Mouse (Mus musculus) hindbrain, embryonic 10.5 days (tissue): Measurements from ENCODE around the gene Ss18l1. TPM values are rescaled to one million over a fixed set of nuclear protein-coding genes. Genes with fewer than 3 reads are reported as not detected.

Source experiments
- DNase-seq: peaks from one replicate; pipeline ENCODE4 v3.0.0-alpha.2; 2017; ENCODE audit warnings: low spot score
- H3K27ac ChIP-seq: fragments of 300-500 bp; sonication (generic); 2 replicates; pipeline ENCODE4 v1.5.1; 2016; ENCODE audit warnings: mild to moderate bottlenecking, moderate library complexity
- H3K27me3 ChIP-seq: fragments of 300-500 bp; sonication (generic); 2 replicates; pipeline ENCODE4 v1.6.1; 2016; ENCODE audit warnings: mild to moderate bottlenecking; ENCODE audit not compliant: poor library complexity, insufficient read depth, severe bottlenecking
- H3K36me3 ChIP-seq: fragments of 300-500 bp; sonication (generic); 2 replicates; pipeline ENCODE4 v1.6.1; 2016; ENCODE audit warnings: mild to moderate bottlenecking, moderate library complexity
- H3K4me1 ChIP-seq: fragments of 300-500 bp; sonication (generic); replicated peaks from 2 replicates; pipeline ENCODE4 v1.6.1; 2016; ENCODE audit warnings: mild to moderate bottlenecking
- H3K4me3 ChIP-seq: fragments of 300-500 bp; sonication (generic); 2 replicates; pipeline ENCODE4 v1.5.1; 2016; ENCODE audit warnings: mild to moderate bottlenecking, moderate library complexity
- H3K9me3 ChIP-seq: fragments of 300-500 bp; sonication (generic); 2 replicates; pipeline ENCODE4 v1.6.1; 2016; ENCODE audit warnings: mild to moderate bottlenecking, moderate library complexity
- WGBS: fragments of 180-500 bp; shearing (Covaris S2); methylation state at CpG from one replicate; pipeline ENCODE4 v1.1.7; 2016; 5-methylcytosine and 5-hydroxymethylcytosine counted together
- polyA plus RNA-seq: library from polyadenylated mRNA; unstranded; fragments of >200 nt; fragmentation: Nextera tagmentation; extraction: Ambion mirVana; gene quantifications from 2 replicates; pipeline ENCODE4 v1.2.1, GENCODE M21; 2016

Gene Ss18l1
- polyA plus RNA-seq, 1 experiment from 2014 or later = 14.7 TPM

GRCm38 (mm10) chr2:180118661-180119438 is 76.5 kb downstream of the Ss18l1 start, which contains the start of gene Osbpl2:
Gene Osbpl2 (plus strand): TSS chr2:180119306.
- H3K36me3 ChIP-seq = peaks cover 12% of the 10 kb centered on the region
- DNase-seq = peak; percentile 100
- H3K4me1 ChIP-seq = peaks cover 64% of the 10 kb centered on the region
- H3K9me3 ChIP-seq = no peaks in the 10 kb centered on the region
- 0 out of 2 replicates have a peak, but pooled peaks cover 6% of the 10 kb centered on the region for H3K27me3 ChIP-seq
- H3K4me3 ChIP-seq = peak within 1 kb of the TSS; percentile 95
- H3K27ac ChIP-seq = peak within 1 kb of the TSS; percentile 93
- under 1% methylated on average over 55 of the region's 55 CpGs for WGBS

Other genes with a start within 250 kb of the Ss18l1 start
- 3.7 and 4.4 TPM in 2 replicates for gene Taf4, start 65.9 kb upstream of the Ss18l1 start, polyA plus RNA-seq
- 9.4 and 12.9 TPM in 2 replicates for gene Lsm14b, start 17.5 kb upstream of the Ss18l1 start, polyA plus RNA-seq
- 794 and 830 TPM in 2 replicates for gene Psma7, start 76 bp upstream of the Ss18l1 start, polyA plus RNA-seq
- gene Mtg2, start 28.1 kb downstream of the Ss18l1 start, polyA plus RNA-seq = 33.9 TPM in 2 replicates
- 1.5 and 4.2 TPM in 2 replicates for gene Hrh3, start 62.0 kb downstream of the Ss18l1 start, polyA plus RNA-seq
- 29.0 and 42.2 TPM in 2 replicates for gene Osbpl2, start 76.8 kb downstream of the Ss18l1 start, polyA plus RNA-seq
- 278 and 297 TPM in 2 replicates for gene Adrm1, start 129.0 kb downstream of the Ss18l1 start, polyA plus RNA-seq
- gene Lama5, start 183.3 kb downstream of the Ss18l1 start, polyA plus RNA-seq = 7.2 and 10.8 TPM in 2 replicates
- 440 and 510 TPM in 2 replicates for gene Rps21, start 214.9 kb downstream of the Ss18l1 start, polyA plus RNA-seq
- 12.6 and 16.0 TPM in 2 replicates for gene Cables2, start 231.0 kb downstream of the Ss18l1 start, polyA plus RNA-seq
- 0.18 and 0.55 TPM in 2 replicates for gene Rbbp8nl, start 247.4 kb downstream of the Ss18l1 start, polyA plus RNA-seq